Mouse (Mus musculus): Measurements from ENCODE around the gene Ache. TPM values are rescaled to one million over a fixed set of nuclear protein-coding genes. Genes with fewer than 3 reads are reported as not detected.

The Ache gene
- total and polyA plus RNA-seq, 3 experiments, result 0.13 to 0.23 TPM; not detected in 1

DNA sequence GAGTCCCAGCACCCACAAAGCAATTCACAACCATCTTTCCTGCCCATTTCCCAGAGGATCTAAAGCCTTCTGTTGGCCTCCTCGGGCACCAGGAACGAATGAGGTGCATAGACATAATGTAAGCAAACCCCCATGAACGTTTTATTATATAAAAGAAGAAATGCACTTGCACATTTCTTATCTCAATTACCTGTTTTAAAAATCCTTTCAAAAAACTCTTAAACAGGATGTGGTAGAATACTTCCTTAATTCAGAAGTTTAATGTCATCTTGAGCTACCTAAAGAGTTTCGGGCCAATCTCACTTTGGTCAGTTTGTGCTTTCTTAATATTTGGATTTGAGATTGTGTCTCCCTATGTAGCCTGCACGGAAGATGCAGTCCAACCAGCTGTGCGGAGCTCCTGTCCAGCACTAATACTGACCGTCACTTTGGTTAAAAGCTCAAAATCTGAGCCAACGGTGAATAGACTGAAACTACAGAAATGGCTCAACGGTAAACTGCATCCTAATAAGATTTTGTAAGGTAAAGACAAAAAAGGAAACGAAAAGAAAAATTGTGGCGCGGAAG lies 19.2 kb downstream of the Ache start:
- dilution Hi-C loops (cut with MboI; ENCODE audit: extremely low pct_ligation_motif_present, extremely low pct_unique_long_range_greater_than_20kb, low sequenced_read_pairs) (no loop called here), in situ Hi-C loops (cut with MboI; ENCODE audit: low pct_ligation_motif_present, low pct_unique_long_range_greater_than_20kb, low sequenced_read_pairs) (no loop called here)
- Histone ChIP-seq H3K36me3 (replicated peaks in 1 of 2; ENCODE audit: control insufficient read depth in 1 of 2, insufficient read depth in 1 of 2, low read length in 1 of 2) (peaks cover 24 to 61% of the 10 kb centered on the region in 2 experiments), H3K27ac (ENCODE audit: insufficient read depth, low read depth) (peak overlapping the region; percentile 89), H3K9me3 (replicated peaks; ENCODE audit: low read length) (peaks cover 6% of the 10 kb centered on the region), H3K4me2 (ENCODE audit: insufficient read depth, low read depth, poor library complexity, severe bottlenecking) (peak overlapping the region; percentile 93), H3K9ac (ENCODE audit: insufficient read depth, low read depth) (peak overlapping the region; percentile 89), H3K27me3 (replicated peaks) (no peaks in the 10 kb centered on the region), H3K4me1 (ENCODE audit: control insufficient read depth in 1 of 2, insufficient read depth in 2 of 2) (peaks cover 12 to 56% of the 10 kb centered on the region in 2 experiments), H3K79me2 (replicated peaks; ENCODE audit: control insufficient read depth, extremely low read depth, insufficient read depth, poor library complexity, severe bottlenecking) (peaks cover 54% of the 10 kb centered on the region), H3K4me3 (replicated peaks in 1 of 3; ENCODE audit: low read depth in 2 of 3, low read length in 2 of 3, poor library complexity in 1 of 3) (peak overlapping the region; percentile 82 to 88 (median 83))
- DNase-seq (ENCODE audit: extremely low read depth), result no peak
- TF ChIP-seq E2F4 (IDR thresholded peaks at IDR 0.05; ENCODE audit: insufficient replicate concordance, low read depth, low read length), result 0 out of 2 replicates have a peak, but pooled peaks have one; percentile 43
- TF ChIP-seq MEF2A (IDR thresholded peaks at IDR 0.05; ENCODE audit: borderline replicate concordance, low read depth, low read length), result no peak
- TF ChIP-seq SIN3A (IDR thresholded peaks at IDR 0.05; ENCODE audit: low read length), result peak; percentile 56
- no peak for TF ChIP-seq ZMIZ1 (IDR thresholded peaks at IDR 0.05; ENCODE audit: low read depth, low read length)
- TF ChIP-seq JUND (conservative IDR thresholded peaks at IDR 0.05; ENCODE audit: low read depth, low read length), result no peak
- TF ChIP-seq ELF1 (IDR thresholded peaks at IDR 0.05; ENCODE audit: low read depth, low read length), result no peak
- TF ChIP-seq ZKSCAN1 (IDR thresholded peaks at IDR 0.05; ENCODE audit: borderline replicate concordance, low read depth, low read length), result no peak
- no peak for TF ChIP-seq TCF12 (IDR thresholded peaks at IDR 0.05; ENCODE audit: low read depth, low read length)
- peak; percentile 11; the same call in 1 of the 2 replicates for TF ChIP-seq MAX (IDR thresholded peaks at IDR 0.05; ENCODE audit: low read length)
- TF ChIP-seq ZC3H11A (IDR thresholded peaks at IDR 0.05; ENCODE audit: low read depth, low read length), result no peak

DNA sequence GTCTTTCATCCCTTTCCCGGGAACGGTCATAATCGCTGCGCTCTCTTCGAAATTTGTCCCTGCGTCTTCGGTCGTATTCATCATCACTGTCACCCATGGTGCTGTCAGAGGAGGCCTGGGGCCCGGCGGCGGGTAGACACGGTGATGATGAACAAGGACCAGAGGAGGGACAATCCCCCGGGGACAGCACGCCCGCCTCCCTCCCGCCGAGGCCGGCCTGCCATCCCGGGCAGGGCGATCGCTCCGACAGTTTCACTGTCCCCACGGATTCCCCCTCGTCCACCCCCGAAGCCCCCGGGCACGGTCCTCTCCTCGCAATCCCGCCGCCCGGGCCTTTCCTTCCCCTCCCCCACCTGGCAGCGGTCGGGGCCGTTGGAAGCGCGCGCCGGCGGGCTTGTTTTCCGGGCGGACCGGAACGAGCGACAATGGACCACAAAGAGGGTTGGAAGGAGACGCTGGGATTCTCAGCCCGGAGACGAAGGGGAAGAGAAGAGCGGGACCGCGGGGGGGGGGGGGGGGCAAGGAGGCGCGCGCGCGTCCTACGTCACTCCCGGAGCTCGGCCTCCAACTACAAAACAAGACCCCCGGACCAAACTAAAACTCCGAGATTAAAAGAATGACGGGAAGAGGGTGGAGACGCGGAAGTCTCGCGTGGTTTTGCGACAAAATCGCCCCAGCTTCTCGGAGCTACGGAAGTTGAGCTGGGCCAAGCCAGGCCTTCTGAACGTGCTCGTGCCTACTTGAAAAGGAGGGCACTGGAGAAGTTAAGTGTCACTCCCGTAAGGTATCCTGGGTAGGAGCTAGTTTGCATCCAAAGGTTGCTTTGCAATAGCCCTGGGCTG lies 20.0 kb downstream of the Ache start, which contains the start of gene Srrt:
Gene Srrt (minus strand): TSS at position 604 of the 842 bp plus-strand sequence.
- Histone ChIP-seq H3K27me3 (replicated peaks) (no peaks in the 10 kb centered on the region), H3K9me3 (replicated peaks; ENCODE audit: low read length) (peaks cover 6% of the 10 kb centered on the region), H3K36me3 (replicated peaks in 1 of 2; ENCODE audit: control insufficient read depth in 1 of 2, insufficient read depth in 1 of 2, low read length in 1 of 2) (peaks cover 17 to 55% of the 10 kb centered on the region in 2 experiments), H3K4me2 (ENCODE audit: insufficient read depth, low read depth, poor library complexity, severe bottlenecking) (peak within 1 kb of the TSS; percentile 93), H3K9ac (ENCODE audit: insufficient read depth, low read depth) (peak within 1 kb of the TSS; percentile 89), H3K27ac (ENCODE audit: insufficient read depth, low read depth) (peak within 1 kb of the TSS; percentile 89), H3K79me2 (replicated peaks; ENCODE audit: control insufficient read depth, extremely low read depth, insufficient read depth, poor library complexity, severe bottlenecking) (peaks cover 54% of the 10 kb centered on the region), H3K4me3 (replicated peaks in 1 of 3; ENCODE audit: low read depth in 2 of 3, low read length in 2 of 3, poor library complexity in 1 of 3) (peak within 1 kb of the TSS; percentile 82 to 88 (median 83)), H3K4me1 (ENCODE audit: control insufficient read depth in 1 of 2, insufficient read depth in 2 of 2) (peaks cover 12 to 64% of the 10 kb centered on the region in 2 experiments)
- in situ Hi-C loops (cut with MboI; ENCODE audit: low pct_ligation_motif_present, low pct_unique_long_range_greater_than_20kb, low sequenced_read_pairs), result no loop called here
- dilution Hi-C loops (cut with MboI; ENCODE audit: extremely low pct_ligation_motif_present, extremely low pct_unique_long_range_greater_than_20kb, low sequenced_read_pairs), result no loop called here
- DNase-seq (ENCODE audit: extremely low read depth), result peak; percentile 96
- TF ChIP-seq NELFE (IDR thresholded peaks at IDR 0.05; ENCODE audit: low read depth, low read length) (peak; percentile 81), GABPA (IDR thresholded peaks at IDR 0.05; ENCODE audit: insufficient replicate concordance, low read depth, low read length) (no peak), MAZ (IDR thresholded peaks at IDR 0.05; ENCODE audit: low read depth, low read length) (peak; percentile 76), JUN (IDR thresholded peaks at IDR 0.05; ENCODE audit: insufficient read depth, low read depth, low read length) (no peak), BHLHE40 (IDR thresholded peaks at IDR 0.05; ENCODE audit: low read depth, low read length) (peak; percentile 91), MXI1 (IDR thresholded peaks at IDR 0.05; ENCODE audit: low read depth, low read length) (peak; percentile 70; the same call in 1 of the 2 replicates), SIN3A (IDR thresholded peaks at IDR 0.05; ENCODE audit: low read length) (peak; percentile 45; the same call in 1 of the 2 replicates), POLR2A (IDR thresholded peaks at IDR 0.05; ENCODE audit: low read depth, low read length) (peak; percentile 94), CHD2 (IDR thresholded peaks at IDR 0.05; ENCODE audit: low read length) (peak; percentile 98), CHD1 (IDR thresholded peaks at IDR 0.05; ENCODE audit: low read depth, low read length) (no peak), PAX5 (IDR thresholded peaks at IDR 0.05; ENCODE audit: low read length) (no peak), TCF12 (IDR thresholded peaks at IDR 0.05; ENCODE audit: low read depth, low read length) (peak; percentile 70), MAFK (IDR thresholded peaks at IDR 0.05; ENCODE audit: insufficient replicate concordance, low read length) (no peak), RCOR1 (conservative IDR thresholded peaks at IDR 0.05; ENCODE audit: low read depth, low read length) (no peak), POLR2AphosphoS2 (IDR thresholded peaks at IDR 0.05; ENCODE audit: low read depth, low read length) (peak; percentile 83), KAT2A (IDR thresholded peaks at IDR 0.05; ENCODE audit: insufficient replicate concordance, low read length) (peak; percentile 69; the same call in 1 of the 2 replicates), MYC (IDR thresholded peaks at IDR 0.05; ENCODE audit: low read depth, low read length) (peak; percentile 94), ZNF384 (IDR thresholded peaks at IDR 0.05; ENCODE audit: low read depth, low read length) (no peak), USF1 (IDR thresholded peaks at IDR 0.05; ENCODE audit: low read depth, low read length) (no peak), MAX (IDR thresholded peaks at IDR 0.05; ENCODE audit: low read length) (peak; percentile 77), IRF4 (IDR thresholded peaks at IDR 0.05; ENCODE audit: low read depth, low read length) (no peak), RAD21 (IDR thresholded peaks at IDR 0.05; ENCODE audit: low read depth, low read length) (no peak), USF2 (conservative IDR thresholded peaks at IDR 0.05; ENCODE audit: low read depth, low read length) (no peak)

All from CH12.LX (cell line).